Mouse (Mus musculus) thymus, adult 2 months (tissue): ENCODE measurements around the gene Tpsg1. TPM values are rescaled to one million over a fixed set of nuclear protein-coding genes. Genes with fewer than 3 reads are reported as not detected.

Experiments used
- DNase-seq: peaks from one replicate; pipeline ENCODE4 v3.0.0; 2021
- H3K27ac ChIP-seq: fragments of 200-500 bp; 2 replicates; pipeline ENCODE4 v1.5.1; 2012; ENCODE audit warnings: low read length, control low read depth; ENCODE audit not compliant: control insufficient read depth, insufficient read depth
- H3K27me3 ChIP-seq: fragments of 200-500 bp; 2 replicates; pipeline ENCODE4 v1.6.1; 2012; ENCODE audit warnings: mild to moderate bottlenecking, low read length, moderate library complexity, mixed read lengths; ENCODE audit not compliant: control insufficient read depth, insufficient read depth
- H3K36me3 ChIP-seq: fragments of 200-500 bp; 2 replicates; pipeline ENCODE4 v1.6.1; 2012; ENCODE audit warnings: mild to moderate bottlenecking, low read length, moderate library complexity; ENCODE audit not compliant: control insufficient read depth, insufficient read depth
- H3K4me1 ChIP-seq: fragments of 200-500 bp; replicated peaks from 2 replicates; pipeline ENCODE4 v1.6.1; 2012; ENCODE audit warnings: low read length; ENCODE audit not compliant: control insufficient read depth, insufficient read depth
- H3K4me3 ChIP-seq: fragments of 200-500 bp; 2 replicates; pipeline ENCODE4 v1.5.1; 2012; ENCODE audit warnings: mild to moderate bottlenecking, low read length, control low read depth, moderate library complexity; ENCODE audit not compliant: control insufficient read depth, insufficient read depth
- CTCF ChIP-seq: fragments of 200-500 bp; IDR thresholded peaks from 2 replicates; pipeline ENCODE4 v1.5.1; 2012; ENCODE audit warnings: mild to moderate bottlenecking, control low read depth, low read length, moderate library complexity, borderline replicate concordance; ENCODE audit not compliant: control insufficient read depth, poor library complexity, insufficient read depth; ENCODE audit errors: extremely low read depth
- POLR2A ChIP-seq: fragments of 200-500 bp; IDR thresholded peaks from 2 replicates; pipeline ENCODE4 v1.6.1; 2012; ENCODE audit warnings: mild to moderate bottlenecking, low read length, control low read depth, moderate library complexity; ENCODE audit not compliant: control insufficient read depth, poor library complexity, insufficient read depth; ENCODE audit errors: extremely low read depth
- WGBS: fragments of 180-500 bp; shearing (Covaris S2); methylation state at CpG from one replicate; pipeline ENCODE4 v1.1.7; 2018; 5-methylcytosine and 5-hydroxymethylcytosine counted together
- polyA plus RNA-seq: library from polyadenylated mRNA; depleted of rRNA; stranded (reverse); fragments of >200 nt; gene quantifications from 2 replicates; pipeline ENCODE4 v1.2.3, GENCODE M21; 2012

The Tpsg1 gene
- polyA plus RNA-seq, 1 experiment = 1.8 TPM

- H3K27ac ChIP-seq = no peak overlapping the region
- WGBS = 67% methylated on average over 13 of the region's 13 CpGs
- H3K4me3 ChIP-seq = no peak overlapping the region
- TF ChIP-seq POLR2A = no peak
- TF ChIP-seq CTCF = no peak
- no peaks in the 10 kb centered on the region for H3K27me3 ChIP-seq
- DNase-seq = no peak
- H3K4me1 ChIP-seq = no peaks in the 10 kb centered on the region
- no peaks in the 10 kb centered on the region for H3K36me3 ChIP-seq
Observed at GRCm38 (mm10) chr17:25398520-25398838, 29.4 kb downstream of the Tpsg1 start.

DNA sequence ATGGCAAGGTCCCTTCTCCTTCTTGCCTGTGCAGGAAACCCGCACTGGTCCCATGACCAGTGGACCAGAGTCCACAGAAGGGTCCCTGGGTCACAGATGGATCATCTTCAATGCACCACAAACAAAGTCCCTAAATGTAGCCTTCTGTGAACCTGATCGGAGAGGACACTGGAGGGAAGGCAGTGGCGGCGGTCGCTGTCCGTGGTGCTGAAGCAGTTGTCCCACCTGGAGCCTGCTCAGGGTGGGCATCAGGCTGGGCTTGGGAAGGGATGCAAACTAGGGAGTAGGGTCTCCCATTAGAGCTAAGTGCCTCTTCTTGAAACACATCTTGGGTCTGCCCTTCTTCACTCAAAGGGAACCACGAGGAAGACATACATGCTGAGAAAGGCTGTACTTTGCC, 31.4 kb downstream of the Tpsg1 start:
- TF ChIP-seq POLR2A (no peak), CTCF (no peak)
- no peaks in the 10 kb centered on the region for H3K27me3 ChIP-seq
- H3K4me3 ChIP-seq = no peak overlapping the region
- DNase-seq = peak; percentile 33
- no peak overlapping the region for H3K27ac ChIP-seq
- H3K4me1 ChIP-seq = no peaks in the 10 kb centered on the region
- WGBS = 9% methylated on average over 7 of the region's 7 CpGs
- no peaks in the 10 kb centered on the region for H3K36me3 ChIP-seq

- DNase-seq = no peak
- H3K36me3 ChIP-seq = no peaks in the 10 kb centered on the region
- no peak overlapping the region for H3K27ac ChIP-seq
- WGBS = 64% methylated on average over 4 of the region's 4 CpGs
- no peaks in the 10 kb centered on the region for H3K4me1 ChIP-seq
- TF ChIP-seq POLR2A (no peak), CTCF (no peak)
- H3K4me3 ChIP-seq = no peak overlapping the region
- H3K27me3 ChIP-seq = no peaks in the 10 kb centered on the region
Observed at GRCm38 (mm10) chr17:25401491-25401890, 32.4 kb downstream of the Tpsg1 start.

- no peak for TF ChIP-seq POLR2A
- no peak for TF ChIP-seq CTCF
- no peak overlapping the region for H3K27ac ChIP-seq
- no peaks in the 10 kb centered on the region for H3K27me3 ChIP-seq
- DNase-seq = no peak
- H3K4me3 ChIP-seq = no peak overlapping the region
- no peaks in the 10 kb centered on the region for H3K36me3 ChIP-seq
- 88% methylated on average over 13 of the region's 13 CpGs for WGBS
- no peaks in the 10 kb centered on the region for H3K4me1 ChIP-seq
Observed at GRCm38 (mm10) chr17:25402224-25402623, 33.2 kb downstream of the Tpsg1 start.

- H3K36me3 ChIP-seq = no peaks in the 10 kb centered on the region
- no peaks in the 10 kb centered on the region for H3K4me1 ChIP-seq
- TF ChIP-seq CTCF (no peak), POLR2A (no peak)
- DNase-seq = no peak
- no peaks in the 10 kb centered on the region for H3K27me3 ChIP-seq
- H3K4me3 ChIP-seq = no peak overlapping the region
- WGBS = 38% methylated on average over 3 of the region's 3 CpGs
- H3K27ac ChIP-seq = no peak overlapping the region
Observed at GRCm38 (mm10) chr17:25404190-25404589, 35.1 kb downstream of the Tpsg1 start.

GRCm38 (mm10) chr17:25405224-25405895, 36.3 kb downstream of the Tpsg1 start:
- Histone ChIP-seq H3K4me1 (no peaks in the 10 kb centered on the region), H3K27me3 (no peaks in the 10 kb centered on the region), H3K4me3 (no peak overlapping the region), H3K36me3 (no peaks in the 10 kb centered on the region), H3K27ac (no peak overlapping the region)
- WGBS = 18% methylated on average over 10 of the region's 10 CpGs
- no peak for DNase-seq
- TF ChIP-seq POLR2A = no peak
- no peak for TF ChIP-seq CTCF

- H3K27ac ChIP-seq = no peak overlapping the region
- H3K4me3 ChIP-seq = no peak overlapping the region
- no peak for TF ChIP-seq CTCF
- TF ChIP-seq POLR2A = no peak
- H3K4me1 ChIP-seq = no peaks in the 10 kb centered on the region
- DNase-seq = no peak
- H3K27me3 ChIP-seq = no peaks in the 10 kb centered on the region
- no peaks in the 10 kb centered on the region for H3K36me3 ChIP-seq
- WGBS = 39% methylated on average over 6 of the region's 6 CpGs
Observed at GRCm38 (mm10) chr17:25406011-25406441, 37.0 kb downstream of the Tpsg1 start.
